Mouse (Mus musculus): ENCODE data around the gene Irak3.
"Not testable (repeated sequence)": the region's sequence is repeated elsewhere in the genome, so short reads cannot be mapped to it uniquely, and the experiment has no call there.

Irak3 gene

DNA sequence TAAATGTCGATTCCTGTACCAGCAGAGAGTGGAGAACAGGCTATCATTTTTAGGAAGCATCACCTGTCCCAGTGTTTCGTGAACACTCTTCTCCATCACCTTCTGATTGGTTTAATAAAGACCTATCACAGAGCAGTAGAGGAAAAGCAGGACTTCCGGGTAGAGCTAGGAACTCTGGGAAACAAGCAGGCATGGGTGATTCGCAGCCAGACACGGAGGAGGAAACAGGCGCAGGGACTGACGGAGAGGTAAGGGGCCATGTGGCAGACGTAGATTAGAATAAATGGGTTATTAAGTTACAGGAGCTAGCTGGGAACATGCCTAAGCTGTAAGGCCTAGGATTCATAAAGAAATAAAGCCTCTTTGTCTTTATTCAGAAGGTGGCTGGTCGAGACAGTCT is 41.4 kb downstream of the Irak3 start:
- DNase-seq, result no peak

DNA sequence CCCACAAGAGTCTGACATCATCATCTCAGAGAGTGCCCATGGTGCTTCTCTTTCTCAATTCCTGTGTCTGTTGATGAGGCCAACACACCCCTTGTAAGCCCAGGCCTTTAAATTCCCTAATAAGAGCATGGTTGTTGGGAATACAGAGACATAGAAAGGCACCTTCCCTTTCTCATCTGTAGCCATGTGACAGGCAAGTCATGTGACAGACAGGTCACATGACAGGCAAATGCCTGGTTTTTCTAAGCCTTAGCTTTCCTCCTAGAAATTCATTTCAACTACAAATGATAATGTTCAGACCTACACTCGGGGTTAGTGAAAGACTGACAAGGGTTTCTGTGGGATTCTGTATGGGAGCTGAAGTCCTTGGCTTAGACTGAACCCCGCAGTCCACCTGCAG is 48.0 kb downstream of the Irak3 start:
- DNase-seq, result no peak

DNA sequence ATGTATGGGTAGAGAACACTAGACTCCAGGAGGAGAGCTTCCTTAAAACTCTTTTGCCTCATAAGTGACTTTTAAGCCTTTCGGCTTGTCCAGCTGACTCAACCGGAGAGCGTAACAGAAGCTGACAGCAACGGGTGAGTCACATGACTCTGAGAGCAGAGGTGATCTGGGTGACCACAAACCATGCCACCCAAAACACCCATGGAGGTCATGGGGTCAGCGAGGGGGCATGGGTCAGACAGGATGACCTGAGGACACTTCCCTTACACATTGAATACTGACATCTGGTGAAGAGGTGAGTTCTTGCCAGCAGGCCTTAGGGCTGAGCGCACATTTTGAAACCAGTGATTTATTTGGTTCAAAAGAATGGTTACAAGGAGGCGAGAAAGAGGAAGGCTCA is 50.3 kb downstream of the Irak3 start:
- DNase-seq, result no peak

DNA sequence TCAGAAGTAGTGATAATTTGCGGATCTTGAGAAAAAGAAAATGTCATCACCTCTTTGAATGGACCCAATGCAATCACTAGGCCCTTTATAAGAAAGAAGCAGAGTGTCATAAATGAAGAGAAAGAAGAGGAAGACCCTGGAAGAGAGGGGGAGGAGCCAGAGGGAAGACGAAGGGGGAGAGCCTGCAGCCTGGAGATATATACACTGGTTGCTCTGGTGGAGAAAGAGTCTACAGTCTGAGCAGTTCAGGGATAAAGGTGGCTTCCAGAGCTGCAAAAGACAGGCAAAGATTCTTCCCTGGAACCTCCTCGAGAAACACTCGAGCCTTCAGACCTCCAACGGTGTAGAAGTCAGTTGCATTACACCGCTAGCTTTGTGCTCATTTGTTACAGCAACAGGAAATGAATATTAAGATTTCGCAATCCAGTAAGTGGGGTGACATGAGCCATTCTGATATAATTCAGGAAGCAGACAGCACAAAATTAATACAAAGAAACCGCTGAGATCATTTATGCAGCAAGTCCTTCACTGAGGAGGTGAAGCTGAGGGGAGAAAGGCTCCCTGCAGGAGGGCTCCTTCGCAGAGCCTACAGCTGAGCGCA is 60.9 kb downstream of the Irak3 start:
- no peak for DNase-seq

DNA sequence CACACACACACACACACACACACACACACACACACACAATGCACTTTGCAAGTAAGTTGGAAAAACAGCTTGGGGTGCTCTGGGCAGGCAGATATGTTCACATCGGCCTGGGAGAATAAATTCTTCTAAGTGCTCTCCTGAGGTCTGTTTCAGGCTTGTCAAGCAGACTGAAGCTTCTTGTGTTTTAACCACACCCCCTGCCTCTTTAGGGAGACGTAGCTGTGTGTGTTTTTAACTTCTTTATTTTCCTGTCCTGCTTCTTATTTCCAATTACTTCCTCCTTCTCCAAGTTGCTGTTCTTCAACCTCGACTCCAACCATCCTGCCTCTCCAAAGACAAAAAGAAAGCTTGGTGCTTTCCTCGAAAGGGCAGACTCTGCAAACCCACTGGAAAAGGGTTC is 61.7 kb downstream of the Irak3 start:
- DNase-seq, result no peak

DNA sequence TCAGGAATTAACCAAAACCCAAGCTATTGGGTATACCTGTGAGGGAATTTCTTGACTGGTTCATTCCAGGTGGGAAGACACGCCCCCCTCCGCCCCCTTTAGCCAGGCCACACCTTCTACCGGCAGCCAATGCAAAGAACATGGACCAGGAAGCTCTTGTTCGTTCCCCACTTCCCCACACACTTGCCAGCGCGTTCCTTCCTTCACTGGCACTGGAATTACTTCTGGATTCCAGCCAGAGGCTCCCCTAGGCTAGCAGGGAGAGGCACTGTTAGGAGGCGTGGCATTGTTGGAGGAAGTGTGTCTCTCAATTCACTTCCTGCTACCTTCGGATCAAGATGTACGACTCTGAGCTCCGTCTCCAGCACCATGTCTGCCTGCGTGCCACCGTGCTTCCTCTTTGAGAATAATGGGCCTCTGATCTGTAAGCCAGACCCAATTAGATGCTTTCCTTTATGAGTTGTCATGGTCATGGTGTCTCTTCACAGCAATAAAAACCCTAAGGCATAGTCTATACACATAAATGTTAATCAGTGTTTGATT is 65.8 kb downstream of the Irak3 start:
- no peak for DNase-seq

DNA sequence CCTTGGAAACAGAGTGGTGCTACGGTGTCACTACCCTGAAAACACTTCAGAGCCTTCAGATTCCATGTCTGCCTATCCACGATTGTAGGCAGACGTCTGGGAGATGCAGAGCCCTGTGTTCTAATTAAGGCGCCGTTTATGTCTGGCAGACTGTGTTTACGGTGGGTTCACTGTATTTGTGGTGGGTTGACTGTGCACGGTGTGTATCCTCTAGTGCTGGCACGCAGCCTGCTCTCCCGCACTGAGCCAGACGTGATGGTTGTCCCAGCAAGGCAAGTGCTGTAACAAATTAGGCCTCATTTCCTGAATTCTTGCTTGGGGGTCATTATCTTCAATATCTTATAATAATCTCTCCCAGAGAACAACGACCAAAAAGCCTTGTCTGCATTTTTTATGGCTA is 68.2 kb downstream of the Irak3 start:
- no peak for DNase-seq

DNA sequence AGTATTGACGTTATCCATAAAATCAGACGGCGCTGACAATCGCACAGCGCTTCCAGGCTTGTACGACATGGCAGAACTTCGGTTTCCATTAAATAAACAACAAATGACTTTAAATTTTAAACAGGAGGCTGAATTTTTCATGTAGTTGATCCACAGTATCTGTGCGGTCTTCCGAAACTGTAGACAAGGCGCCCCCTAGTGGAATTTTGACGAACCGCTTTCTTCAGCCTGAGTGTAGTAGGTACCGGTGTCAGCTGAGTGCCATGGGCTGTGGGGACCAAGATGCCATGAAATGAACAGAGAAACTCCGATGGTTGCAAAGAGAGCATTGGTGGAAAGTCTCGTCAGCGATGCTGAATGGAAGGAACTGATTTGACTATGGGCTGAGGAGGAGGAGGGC is 71.3 kb downstream of the Irak3 start:
- no peak for DNase-seq

DNA sequence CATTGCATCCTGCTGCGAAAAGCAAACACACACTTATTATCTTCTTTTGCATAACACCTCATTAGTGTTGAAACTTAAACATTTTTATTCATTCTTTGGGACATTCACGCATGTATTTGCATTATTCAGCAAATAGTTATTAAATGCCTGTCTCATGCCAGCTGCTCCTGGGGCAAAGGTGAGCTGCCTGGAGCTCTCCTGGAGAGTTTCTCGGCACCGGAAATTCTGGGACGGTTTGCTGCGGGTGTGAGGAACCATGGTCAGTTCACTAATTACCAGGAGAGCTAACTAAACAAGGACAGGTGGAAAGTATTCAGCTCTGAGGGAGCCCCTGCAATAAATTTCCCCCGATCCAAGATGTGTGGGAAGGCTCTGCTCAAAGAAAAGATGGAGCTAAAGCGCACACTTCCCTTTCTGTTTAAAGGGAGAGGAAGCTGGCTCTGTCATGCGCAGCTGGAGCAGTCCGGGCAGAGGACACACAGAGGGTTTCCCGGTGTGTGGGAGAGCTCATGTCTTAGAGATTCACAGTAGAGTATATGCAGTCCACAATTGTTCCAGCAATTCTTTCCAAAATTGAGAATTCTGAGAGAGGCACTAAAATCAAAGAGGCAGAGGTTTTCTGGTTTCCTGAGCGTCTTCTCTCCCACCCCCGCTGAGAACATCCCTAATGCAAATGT is 73.2 kb downstream of the Irak3 start:
- no peak for DNase-seq

DNA sequence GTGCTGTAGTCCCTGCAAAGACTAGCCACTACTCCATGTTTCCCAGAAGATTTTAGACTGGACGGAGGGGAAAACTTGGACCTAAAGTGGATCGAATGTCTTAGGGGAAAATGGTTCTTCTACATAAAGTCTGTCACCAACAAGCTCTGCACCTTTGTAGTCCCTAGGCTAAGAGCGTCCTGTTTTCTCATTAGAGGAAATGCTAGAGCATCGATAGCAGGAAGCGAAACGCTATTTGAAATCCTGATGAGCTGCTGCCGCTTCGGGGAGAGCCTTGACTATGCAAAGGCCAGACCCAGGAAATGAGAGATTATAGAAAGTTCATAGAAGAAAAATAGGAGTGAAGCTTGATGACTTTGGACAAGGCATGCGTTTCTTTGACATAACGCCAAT is 76.5 kb downstream of the Irak3 start:
- no peak for DNase-seq

DNA sequence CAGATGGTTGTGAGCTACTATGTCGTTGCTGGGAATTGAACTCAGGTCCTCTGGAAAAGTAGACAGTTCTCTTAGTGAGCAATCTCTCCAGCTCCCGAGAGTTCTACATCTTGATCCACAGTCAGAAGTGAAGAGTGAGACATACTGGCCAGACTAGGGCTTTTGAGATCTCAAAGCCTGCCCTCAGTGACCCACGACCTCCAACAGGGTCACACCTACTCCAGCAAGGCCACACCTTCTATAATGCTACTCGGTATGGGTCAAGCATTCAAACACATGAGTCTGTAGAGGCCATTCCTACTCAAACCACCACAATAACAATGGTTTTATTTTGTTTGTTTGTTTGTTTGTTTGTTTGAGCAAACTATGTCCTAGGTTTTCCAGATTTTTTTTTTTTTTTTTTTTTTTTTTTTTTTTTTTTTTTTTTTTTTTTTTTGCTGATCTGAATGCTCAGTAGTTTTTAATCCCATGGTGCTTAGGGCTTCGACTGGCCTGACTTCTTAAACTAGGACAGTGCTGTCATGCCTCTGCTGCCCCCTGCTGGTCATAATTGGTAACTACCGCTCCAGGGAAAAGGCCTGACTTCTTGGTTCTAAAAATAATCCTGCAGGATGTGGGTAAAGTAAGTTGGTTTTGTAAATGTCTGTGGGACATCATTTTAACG is 77.0 kb downstream of the Irak3 start:
- DNase-seq, result peak; percentile 77

DNA sequence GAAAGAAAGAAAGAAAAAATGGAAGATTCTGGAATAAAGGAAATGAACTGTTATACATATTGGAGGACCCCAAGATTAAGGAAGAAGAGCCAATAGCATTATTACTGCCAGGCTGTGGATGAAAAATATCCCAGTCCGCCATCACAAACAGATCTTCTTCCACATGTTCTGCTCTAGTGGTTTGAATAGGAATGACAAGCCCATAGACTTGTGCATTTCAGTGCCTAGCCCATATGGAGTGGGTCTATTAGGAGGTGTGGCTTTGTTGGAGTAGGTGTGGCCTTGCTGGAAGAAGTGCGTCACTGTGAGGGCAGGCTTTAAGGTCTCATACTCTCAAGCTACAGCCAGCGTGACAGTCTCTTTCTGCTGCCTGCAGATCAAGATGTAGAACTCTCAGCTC is 78.2 kb downstream of the Irak3 start:
- no peak for DNase-seq

DNA sequence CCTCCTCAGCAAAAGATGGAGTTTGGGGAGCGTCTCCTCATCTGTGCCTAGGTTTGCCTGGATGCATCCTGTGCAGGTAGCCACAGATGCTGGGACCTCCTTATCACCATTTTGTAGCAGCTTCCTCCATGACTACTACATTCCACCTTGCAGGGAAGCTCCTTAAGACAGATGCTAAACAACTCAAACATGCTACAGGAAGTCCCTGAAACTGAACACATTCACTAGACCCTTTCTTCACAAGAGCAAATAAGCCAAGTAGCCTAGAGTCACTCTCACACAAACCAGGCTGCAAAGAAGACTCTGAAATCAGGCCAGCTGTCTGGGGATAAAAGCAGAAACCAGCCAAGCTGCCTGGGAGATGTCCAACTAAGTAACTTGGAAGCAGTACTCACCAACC is 86.7 kb downstream of the Irak3 start:
- no peak for DNase-seq

DNA sequence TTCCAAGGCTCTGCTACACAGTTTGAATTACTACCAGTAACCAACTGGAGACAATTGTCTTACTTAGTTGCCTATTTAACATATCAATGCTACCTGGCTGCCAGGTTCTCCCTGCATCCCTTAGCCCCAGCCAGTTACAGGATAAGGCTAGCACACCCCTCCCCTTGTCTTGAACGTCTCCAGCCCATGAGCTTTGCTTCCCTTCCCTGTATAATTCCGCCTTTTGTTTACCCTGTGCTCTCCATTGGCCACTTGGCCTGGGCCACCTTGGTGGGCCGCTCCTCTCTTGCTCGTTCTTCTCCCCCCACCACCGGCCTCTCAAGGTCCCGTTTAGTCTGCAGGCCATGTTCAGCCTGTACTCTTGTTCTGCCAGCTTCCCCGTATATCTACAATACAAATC is 87.4 kb downstream of the Irak3 start:
- no peak for DNase-seq

DNA sequence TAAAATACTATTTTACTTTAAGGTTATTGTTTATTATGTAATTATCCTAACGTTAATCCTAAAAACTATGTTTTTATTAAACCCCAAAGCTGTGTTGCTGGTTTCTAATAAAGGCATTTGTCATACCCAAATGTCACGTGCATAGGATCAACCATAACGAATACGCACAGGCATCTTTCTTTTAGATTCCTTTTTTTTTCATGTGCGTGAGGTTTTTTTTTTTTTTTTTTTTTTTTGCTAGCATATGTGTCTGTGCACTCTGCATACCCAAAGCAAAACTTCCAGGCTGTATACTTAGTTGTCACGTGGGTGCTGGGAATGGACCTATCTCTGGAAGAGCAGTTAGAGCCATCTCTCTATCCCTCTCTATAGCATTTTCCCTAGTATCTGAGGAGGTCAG is 88.0 kb downstream of the Irak3 start:
- no peak for DNase-seq

DNA sequence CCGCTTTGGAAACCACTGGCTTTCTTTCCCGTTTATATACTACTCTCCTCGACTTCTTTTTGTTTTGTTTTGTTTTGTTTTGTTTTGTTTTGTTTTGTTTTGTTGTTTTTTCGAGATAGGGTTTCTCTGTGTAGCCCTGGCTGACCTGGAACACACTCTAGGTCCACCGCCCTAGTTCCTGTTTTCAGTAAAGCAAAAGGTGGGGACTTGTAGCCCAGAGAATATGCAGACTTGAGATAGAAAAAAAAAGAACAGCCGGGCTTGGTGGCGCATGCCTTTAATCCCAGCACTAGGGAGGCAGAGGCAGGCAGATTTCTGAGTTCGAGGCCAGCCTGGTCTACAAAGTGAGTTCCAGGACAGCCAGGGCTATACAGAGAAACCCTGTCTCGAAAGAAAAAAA is 88.4 kb downstream of the Irak3 start:
- DNase-seq, result not testable (repeated sequence)

DNA sequence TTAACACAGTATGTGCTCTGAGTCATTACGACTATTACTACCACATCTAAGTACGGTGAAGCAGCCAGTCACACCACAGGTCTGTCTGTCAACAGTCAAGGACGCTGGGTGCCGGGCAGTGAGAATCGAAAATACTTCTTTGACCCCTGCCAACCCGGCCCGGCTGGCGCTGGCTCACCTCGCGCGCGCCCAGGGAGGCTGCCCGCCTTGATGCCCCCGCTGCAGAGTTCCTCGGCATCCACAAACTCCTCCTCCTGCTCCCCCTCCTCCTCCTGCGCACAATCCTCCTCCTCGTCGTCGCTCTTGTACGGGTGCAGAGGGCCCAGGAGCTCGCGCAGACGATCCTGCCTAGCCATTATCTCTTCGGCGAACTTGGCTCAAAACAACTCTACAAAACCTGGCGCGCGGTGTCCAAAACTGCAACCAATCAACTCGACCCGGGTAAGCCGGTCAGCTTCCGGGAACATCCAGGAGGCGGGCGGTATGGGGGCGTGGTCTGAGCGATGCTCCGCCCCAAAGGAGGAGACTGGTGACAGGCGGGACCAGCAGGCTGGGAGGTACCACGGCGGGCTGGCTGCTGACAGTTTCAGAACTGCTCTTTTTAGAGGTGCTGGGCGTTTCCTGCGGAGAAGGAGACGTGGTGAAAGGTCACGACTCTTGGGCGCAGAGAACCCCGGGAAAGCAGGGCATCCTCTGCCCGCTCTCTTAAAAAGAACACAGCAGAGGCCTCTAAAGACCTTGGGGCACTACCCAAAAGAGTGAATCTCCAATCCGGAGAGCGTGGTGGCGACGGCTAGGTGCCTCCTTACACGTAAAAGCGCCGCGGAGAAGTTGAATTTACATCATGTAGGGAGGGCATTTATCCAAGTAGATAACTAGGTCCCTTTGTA is 89.2 kb downstream of the Irak3 start, which contains the start of gene Helb:
Gene Helb (minus strand): TSS at position 481 of the 890 bp plus-strand sequence.
- peak; percentile 96 for DNase-seq

DNA sequence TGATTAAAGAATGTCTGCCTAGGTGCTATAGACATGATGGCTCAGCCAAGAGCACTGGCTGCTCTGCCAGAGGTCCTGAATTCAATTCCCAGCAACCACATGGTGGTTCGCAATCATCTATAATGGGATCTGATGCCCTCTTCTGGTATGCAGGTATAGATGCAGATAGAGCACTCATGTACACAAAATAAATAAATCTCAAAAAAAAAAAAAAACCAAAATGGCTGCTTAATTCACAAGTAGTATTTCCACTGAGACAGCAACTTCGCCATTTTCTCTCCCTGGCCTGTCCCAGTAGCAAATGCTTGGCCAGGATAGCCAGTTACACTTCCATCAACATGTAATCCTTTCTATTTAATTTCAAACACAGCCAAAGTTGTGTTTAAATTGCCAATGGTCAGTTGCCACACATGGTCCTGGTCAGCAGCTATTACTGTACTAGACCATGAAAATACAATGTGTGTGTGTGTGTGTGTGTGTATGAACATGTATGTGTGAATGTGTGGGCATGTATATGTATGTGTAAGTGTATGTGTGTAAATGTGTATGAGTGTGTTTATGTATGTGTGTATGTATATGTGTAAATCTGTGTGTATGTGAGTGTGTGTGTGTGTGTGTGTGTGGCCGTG is 90.1 kb downstream of the Irak3 start:
- DNase-seq, result no peak

DNA sequence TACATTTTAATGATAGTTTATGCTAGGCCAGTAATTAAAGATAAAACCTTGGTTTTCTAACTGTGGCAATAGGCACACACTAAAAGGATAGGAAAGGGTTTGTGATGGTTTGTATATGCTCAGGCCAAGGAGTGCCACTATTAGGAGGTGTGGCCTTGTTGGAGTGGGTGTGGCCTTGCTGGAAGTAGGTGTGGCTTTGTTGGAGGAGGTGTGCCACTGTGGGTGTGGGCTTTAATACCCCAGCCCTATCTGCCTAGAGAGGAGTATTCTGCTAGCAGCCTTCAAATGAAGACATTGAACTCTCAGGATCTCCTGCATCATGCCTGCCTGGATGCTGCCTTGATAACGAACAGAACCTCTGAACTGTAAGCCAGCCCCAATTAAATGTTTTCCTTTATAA is 101.1 kb downstream of the Irak3 start:
- no peak for DNase-seq

DNA sequence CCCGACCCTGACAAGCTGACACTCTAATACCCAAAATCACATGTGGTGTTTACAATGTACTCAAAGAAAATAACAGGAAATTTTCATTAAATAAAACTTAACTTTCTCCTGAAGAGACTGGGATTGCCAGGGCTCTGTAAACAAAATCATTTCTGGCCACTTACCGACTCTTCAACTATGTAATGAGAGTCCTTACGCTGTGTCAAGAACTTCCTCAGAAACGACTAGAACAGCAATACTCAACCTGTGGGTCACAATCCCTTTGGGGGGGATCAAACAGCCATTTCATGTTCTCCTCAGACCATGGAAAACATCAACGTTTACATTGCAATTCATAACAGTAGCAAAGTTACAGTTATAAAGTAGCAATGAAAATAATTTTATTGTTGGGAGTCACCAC is 104.4 kb downstream of the Irak3 start:
- no peak for DNase-seq

DNA sequence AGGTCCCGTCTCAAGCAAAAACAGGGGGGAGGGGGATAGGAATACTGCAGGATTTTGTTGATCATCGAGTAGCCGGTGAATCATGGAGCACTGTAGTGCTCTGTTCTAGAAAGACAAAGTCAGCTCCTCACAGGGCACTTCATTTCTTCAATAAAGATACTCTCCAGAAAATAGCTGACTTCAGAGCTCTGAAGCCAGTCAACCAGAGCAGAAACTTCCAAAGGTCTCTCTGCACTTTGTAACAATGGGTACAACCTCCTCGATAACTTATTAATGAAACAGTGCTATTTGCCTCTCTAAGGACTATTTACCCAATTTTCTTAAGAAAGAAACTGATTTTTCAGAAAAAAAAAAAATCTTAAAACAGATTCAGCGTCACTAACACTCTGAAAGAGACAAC is 106.2 kb downstream of the Irak3 start:
- DNase-seq, result no peak

DNA sequence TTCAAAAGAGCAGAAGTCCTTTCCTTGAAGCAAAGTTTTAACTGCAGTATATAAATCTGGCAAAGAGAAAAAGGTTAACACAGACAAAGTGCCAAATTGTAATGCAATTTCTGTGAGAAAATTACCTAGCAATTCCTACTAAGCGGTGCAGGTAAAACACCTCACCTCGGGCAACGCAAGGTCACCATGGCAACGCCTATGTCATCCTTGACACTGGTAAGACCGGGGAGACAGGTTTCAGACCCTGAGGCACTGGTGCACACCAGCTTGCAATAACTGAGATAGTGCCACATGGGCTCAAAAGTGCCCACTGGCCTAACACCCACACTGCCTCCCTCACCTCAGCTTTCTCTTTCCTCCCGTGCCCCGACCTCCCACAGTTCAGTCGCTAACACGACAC is 106.8 kb downstream of the Irak3 start:
- no peak for DNase-seq

DNA sequence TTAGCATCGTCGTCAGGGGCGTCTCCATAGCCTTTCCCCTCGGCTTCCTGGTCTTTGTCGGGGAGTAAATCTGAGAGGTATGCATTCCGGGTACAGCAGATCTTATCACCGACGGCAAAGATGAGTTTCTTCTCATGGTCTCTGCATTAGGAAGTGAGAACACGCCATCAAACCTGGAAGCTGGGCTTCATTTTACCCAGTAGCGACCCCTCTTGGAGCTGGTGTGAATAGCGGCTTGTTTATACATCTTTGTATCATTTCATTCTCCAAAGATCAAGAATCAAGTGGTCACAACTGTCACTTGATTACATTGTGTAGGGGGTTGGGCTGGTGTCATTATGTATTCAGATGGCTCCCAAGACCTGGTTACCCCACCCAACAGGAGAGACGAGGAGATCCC is 109.4 kb downstream of the Irak3 start:
- DNase-seq, result no peak

All from cerebellum, adult 9-10 months (tissue).